Mouse (Mus musculus): Measurements from ENCODE around the gene Dnajc19.

DNA sequence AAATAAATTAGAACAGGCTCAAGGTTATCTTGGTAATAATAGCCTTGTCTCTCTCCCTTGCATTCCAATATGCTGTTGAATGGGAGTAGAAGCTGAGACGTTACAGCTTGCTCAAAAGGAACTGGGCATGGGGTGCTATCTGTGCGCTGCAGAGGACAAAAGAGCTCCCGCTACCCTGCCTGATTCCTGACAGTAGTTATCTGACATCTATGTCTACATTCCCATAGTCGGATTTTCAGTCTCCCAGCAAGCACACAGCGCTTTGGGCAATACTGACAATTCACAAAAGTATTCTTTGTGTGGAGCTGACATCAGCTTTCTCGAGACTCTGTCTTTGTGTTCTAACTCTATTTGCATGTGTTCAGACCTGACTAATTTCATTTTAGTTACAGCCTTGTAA, 34.7 kb upstream of the Dnajc19 start:
- no peak for TF ChIP-seq CTCF (IDR thresholded peaks at IDR 0.05; ENCODE audit: insufficient read depth, low read length)
- no peak for TF ChIP-seq POLR2A (IDR thresholded peaks at IDR 0.05; ENCODE audit: borderline replicate concordance, extremely low read depth, low read depth, low read length)
